Mouse (Mus musculus) ES-CJ7 (cell line): ENCODE data around the gene Limk1.
A peak's percentile ranks its signal among the peaks of the same experiment; 100 is the strongest.

Experiments used
- DNase-seq: peaks from one replicate; pipeline ENCODE4 v3.0.0; 2011; ENCODE audit warnings: low read depth, low spot score

Gene Limk1

DNA sequence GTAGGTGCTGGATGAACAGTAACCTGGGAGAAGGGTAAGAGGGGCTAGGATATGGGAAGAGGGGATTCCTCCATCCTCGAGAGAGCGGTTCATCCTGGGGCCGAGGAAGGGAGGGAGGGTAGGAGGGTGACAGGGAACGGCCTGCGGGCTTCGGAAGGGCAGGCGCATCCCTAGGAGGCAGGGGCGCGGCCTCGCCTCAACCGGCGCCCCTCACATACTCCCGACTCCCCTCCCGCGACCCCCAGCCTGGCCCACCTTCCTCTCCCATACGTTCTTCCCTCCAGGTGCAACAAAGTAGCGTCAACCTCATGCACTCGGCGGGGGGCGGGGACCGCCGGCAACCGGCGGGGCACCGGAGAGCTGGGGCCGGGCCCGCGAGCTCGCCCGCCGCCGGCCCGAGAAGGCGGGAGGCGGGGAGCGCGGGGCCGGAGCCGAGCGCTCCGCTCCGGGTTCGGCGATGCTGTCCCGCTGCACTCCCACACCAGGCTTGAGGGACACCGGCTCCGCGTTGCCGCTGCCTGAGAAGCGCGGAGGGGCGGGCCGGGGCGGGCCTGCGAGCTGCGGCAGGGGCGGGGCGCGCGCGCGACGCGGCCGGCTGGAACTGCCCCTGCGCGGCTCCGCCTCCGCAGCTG lies at the start of gene Limk1:
TSS of gene Limk1 (minus strand) at position 513 of the 632 bp plus-strand sequence.
- peak; percentile 16 for DNase-seq

DNA sequence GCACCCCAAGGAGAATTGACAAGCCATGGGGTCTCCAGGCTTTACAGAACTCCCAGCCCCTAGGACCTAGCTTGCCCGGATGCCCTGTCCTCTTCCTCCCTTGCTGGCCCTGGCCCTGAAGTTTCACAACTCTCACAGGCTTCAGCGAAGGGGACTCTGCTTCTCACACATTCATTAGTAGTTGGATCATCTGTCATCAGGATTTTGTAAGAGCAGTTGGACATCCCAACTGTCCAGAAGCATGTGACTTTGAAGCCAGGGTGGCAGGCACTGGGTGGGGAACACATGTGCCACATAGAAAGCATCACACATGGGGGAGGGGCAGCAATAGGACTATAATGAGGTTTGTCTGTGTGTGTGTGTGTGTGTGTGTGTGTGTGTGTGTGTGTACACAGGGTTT lies 46.5 kb upstream of the Limk1 start:
- no peak for DNase-seq

DNA sequence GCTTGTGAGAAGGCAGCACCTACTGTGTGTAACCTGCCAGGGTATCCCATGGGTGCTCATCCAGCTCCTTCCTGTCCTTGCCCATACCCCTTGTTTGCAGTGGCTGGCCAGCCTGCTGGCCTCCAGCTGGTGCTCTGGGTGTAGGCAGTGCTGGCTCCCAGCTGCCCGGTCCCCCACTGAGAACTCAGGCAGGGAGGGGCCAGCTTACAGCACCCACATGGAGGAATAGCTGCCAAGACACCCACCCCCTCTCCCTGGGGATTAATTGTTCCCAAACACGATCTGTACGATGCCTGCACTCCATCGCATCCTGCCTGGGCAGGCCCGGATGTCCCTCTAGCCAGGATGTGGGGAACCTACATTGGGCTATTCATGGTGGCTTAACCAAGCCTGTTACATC lies 45.7 kb upstream of the Limk1 start:
- no peak for DNase-seq

DNA sequence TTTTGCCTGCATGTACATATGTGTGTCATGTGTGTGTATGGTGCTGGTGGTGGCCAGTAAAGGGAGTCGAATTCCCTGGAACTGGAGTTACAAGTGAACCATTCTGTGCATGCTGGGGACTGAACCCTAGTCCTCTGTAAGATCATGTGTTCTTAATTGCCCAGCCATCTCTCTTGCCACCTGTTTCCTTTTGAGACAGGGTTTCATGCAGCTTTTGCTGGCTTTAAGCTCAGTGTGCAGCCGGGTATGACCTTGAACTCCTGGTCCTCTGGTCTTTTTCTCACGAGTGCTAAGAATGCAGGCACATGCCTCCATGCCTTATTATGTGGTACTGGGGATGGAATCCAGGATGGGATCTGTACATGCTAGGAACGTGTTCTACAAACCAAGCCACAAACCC lies 44.8 kb upstream of the Limk1 start:
- no peak for DNase-seq

DNA sequence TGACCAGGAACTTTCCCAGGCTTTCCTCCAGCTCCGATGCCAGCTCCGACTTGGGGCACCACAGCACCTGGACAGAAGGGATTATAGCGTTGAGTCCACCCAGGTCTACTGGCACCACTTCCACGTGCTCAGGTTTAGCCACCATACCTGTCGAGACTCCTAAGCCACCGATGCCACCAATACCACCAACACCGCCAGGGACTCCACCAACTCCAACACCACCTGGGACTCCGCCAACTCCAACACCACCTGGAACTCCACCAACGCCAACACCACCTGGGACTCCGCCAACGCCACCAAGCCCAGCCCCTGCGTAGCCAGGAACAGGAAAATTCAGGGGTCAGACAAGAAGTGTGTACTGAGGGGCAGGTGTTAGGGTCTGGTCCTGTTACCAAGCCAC lies 40.7 kb upstream of the Limk1 start:
- DNase-seq = no peak

DNA sequence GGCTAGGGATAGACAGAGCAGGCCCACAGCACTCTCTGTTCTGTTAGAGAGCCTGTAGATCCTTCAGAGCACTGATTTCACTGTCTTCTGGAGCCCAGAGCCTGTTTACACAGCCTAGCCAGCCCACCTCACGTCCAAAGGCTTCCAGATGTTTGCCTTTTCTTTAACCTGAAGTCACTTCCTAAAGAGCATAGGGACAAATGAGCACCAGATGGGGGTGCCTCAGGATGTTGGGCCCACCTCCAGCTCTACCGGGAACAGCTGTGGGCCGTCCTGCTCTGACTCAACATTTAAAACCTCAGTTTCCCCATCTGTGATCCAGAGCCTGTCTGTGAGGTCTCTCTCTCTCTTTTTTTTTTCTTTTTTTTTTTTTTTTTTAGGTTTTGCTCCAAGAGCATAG lies 40.1 kb upstream of the Limk1 start:
- no peak for DNase-seq

DNA sequence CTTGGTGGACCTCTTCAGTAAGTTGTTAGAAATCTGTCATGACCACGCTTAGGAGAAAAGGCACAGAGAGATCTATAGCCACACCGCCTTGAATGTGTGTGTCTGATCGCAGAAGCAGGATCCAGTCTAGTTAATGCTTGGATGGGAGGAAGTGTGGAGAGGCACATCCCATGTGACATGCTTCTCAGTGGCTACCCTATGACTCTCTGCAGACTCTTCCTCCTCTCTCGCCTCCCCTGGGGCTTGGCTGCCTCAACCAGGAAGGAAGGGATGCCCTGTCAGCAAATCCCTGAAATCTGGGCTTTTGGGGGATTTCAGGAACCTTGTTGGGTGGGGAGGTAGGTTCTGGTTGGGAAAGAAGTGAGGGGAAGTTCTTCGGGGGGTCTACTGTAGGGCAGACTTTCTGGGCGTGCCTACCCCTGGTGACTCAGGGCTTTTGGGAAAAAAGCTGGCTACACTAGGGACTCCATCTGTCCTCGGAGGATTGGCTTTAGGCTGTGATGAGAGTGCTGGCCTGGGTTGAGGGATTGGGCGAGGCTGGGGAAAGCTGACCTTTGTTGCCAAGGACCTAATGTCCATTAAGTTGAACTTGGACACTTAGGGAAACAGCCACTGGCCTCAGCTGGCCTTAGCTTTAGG lies 38.7 kb upstream of the Limk1 start:
- no peak for DNase-seq

DNA sequence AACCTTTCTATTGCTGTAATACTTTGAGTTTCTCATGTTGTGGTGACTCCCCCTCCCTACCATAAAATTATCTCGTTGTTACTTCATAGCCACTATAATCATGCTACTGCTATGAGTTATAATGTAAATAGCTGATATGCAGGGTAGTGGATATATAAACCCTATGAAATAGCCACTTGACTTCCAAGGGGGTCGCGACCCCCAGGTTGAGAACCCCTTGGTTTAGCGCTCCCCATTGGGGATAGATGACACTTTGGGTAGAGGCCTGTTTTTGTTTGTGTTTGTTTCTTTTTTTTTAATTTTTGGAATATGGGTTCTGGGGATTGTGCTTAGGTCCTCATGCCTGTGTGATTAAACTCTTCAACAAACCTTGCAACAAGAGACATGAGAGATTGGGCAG lies 36.9 kb upstream of the Limk1 start:
- DNase-seq = no peak

DNA sequence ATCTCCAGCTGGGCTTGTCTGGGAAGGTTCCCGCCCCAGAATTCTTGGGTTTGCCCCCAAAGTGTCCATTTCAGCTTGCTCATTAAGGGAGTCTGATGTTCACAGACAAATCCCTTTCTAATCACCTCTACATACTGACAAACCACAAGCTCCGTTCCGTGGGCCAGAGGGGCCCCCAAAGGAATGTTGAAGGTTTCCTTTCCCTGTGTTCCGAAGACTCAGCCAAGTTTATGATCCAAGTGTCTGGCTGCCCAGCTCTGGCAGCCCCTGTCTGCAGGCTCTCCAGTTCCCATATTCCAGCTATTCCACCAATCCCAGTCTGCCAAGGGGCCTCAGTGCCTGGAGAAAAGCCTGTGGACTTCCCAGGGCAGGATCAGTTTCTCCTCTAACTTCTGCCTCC lies 31.7 kb upstream of the Limk1 start:
- DNase-seq = no peak

DNA sequence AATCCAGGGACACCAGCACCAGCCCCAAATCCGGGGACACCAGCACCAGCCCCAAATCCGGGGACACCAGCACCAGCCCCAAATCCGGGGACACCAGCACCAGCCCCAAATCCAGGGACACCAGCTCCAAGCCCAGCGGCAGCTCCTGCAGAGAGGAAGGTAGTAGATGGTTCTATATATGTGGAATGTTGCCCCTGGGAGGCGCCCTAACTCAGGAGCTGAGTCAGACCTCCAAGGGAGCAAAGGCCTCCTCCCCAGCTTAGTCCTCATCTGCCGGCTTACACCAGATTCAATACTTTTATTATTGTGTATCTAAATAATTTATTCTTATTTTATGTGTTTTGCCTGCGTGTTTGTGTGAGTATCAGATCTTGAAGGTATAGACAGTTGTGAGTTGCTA lies 22.7 kb upstream of the Limk1 start:
- DNase-seq = no peak

DNA sequence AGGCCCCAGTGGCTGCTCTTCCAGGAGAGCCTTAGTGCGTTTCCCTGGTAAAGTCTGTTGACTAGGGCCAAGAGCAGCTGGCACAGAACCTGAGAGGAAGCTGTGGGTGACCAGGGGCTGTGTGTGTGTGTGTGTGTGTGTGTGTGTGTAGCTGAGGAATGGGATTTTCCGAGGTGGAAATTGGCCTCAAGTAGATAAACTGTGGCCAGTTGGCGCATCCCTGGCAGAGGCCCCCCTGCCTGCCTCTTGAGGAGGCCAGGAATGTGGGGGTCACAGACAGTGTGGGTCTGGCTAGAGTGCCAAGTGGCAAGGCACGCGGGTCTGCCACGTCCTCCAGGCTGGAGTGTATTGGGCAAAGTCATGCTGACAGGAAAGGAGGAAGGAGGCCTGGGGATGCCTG lies 20.9 kb upstream of the Limk1 start:
- DNase-seq = no peak

DNA sequence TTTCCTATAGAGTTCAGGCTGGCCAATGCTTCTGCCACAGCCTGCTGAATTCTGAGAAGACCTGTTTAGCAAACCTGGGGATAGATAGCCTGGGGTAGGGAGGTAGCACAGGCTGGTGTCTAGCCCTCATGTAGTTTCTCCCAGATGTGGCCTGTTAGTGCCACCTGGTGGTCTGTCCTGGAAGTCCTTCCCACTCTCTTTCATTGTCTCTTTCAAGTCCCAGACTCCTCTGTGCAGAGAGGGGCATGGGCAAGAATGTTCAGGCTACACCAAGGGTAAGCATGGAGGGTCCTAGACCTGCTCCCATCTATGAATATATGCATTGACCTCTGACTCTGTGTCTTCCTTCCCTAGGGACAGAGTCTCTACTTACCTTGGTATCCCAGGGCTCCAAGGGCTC lies 15.8 kb upstream of the Limk1 start:
- DNase-seq = peak; percentile 82

DNA sequence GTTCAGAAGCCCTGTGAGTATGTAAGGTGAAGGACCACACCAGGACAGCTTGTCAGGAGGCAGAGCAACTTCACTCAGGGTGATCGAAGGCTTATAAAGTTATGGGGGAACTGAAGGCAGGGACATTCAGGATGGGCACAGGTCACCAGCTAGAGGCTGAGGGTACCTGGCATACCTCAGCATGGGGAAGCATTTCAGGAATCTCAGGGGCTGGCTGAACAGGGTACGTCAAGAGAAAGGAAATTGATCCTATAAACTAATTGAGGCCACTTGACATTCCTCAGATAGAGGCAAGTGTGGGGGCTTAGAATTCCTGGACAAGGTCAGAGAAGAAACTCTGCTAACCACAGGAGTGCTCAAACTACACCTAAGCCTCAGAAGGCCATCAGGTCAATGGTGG lies 7.1 kb upstream of the Limk1 start:
- no peak for DNase-seq

DNA sequence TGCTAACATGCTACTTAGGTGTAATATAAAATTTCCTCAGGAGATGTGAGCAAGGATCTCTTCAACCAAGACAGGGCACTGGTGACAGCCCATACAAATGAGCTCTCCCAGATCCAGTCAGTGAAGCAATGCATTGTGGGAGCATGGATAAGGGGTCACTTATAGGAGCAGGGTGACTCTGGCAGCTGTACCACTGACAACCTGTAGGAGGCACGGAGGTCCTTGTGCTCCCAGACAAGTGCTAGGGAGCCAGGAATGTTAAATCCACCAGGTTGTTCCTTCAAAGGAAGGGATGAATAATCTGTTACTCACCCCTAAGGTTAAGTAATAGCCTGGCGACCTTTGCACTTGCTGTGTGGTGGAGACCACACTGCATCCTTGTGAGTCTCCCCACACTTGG lies 6.7 kb upstream of the Limk1 start:
- peak; percentile 92 for DNase-seq

DNA sequence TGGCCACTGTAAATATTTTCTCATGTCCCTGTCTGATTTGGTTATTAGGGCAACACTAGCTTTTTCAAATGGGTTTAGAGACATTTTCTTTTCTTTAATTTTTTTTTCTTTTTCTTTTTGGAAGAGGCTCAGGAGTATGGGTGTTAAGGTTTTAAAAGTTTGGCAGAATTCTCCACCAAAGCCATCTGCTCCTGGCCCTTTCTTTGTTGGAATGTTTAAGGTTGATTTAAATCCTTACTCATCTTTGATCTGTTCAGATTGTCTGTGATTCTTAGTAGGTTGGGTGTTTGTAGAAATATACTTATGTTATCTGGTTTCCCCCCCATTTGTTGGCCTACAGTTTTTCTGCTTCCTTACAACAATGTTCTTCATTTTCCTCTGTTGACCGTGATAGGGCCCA lies 4.3 kb upstream of the Limk1 start:
- DNase-seq = no peak

DNA sequence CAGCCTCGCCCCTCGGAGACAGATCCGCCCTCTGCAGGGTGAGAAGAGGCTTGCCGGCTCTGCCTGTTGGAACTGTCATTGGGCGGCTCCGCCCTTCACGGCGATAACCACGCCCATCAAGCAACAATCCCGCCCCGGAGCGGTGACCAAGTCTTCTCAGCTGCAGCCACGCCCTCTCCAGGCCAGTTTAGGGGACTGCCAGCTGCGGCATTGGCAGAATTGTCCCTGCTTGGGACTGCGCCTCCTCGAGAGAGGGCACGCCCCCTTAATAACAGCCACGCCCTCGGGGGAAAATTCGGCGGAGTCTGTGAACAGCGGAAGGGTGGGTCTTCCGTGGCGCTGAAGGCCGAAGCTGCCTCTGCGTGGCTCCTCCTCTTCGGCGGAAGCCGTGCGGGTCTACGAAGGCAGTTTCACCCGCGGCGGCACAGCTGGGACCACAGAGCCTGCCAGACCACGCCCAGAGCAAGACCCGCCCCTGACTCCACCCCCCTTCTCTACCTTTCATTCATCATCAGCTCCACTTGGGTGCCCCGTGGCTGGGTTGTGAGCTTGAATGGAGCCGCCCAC lies 403 bp upstream of the Limk1 start:
- peak; percentile 99 for DNase-seq

DNA sequence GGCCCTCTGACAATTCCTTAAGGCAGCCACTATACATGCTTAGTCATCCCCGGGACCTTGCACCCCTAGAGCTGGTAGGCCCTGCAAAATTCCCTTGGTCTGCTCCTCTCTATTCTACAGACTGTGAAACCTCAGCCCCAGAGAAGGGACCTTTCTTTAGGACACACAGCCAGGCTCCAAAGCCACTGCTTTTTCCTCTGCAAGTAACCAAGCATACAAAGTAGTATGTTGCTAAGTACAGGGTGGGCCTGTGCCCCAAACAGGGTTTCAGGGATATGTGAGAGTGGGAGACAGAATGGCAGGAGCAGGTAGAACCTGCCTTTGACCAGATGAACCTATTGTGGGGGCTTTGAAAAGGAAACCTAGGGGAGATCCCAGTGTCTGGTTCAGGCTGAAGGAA lies 1.2 kb downstream of the Limk1 start:
- no peak for DNase-seq

DNA sequence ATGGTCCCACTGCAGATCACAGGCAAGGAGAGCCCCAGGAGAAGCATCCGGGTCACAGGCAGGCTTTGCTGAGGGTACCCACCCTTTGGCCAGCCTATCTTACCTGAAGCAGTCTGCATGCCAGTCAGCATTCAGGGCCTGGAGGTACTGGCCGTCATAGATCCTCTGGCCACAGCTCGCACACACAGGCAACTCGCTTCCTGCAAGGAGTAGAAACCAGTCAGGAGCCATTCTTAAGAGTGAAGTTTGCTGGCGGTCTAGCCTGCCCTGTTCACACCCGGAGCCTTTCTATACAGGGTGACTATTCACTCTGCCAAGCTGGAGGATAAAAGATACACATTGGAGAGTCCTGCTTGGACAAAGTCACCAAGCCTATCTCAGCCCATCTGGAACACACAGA lies 1.9 kb downstream of the Limk1 start:
- no peak for DNase-seq

DNA sequence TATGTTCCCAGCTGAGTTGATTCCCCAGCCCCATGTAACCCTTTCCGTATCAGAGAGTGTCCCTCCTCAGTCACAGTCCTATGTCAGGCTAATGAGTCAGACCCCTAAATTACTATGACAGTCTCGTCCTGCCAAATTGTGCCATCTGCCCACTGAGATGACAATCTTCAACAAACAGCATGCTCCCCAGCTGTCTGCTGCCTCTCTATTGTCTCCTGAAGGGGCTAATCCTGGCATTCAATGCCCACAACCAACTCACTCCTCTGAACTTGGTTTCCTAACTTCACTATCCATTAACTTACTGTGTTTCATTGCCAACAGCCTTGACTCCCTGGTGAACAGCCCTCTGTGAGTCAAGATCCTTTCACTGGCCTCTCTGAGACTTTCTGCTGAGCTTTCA lies 4.0 kb downstream of the Limk1 start:
- no peak for DNase-seq

DNA sequence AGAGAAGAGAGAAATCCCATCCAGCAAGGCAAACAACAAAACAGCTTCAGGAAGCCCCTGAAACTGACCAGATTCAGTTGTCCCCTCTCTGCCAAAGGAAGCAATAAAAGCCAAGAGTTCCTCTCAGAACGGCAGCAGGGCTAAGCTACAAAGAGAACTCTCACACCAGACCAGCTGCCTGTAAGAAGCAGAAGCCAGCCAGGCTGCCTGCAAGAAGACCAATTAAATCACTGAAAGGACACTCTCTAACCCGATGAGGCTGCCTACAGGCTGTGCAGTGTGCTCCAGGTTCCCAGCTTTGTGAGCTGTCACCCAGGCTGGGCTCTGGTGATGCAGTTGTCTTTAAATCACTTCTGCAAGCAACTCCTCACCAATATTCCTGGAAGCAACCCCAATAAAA lies 4.6 kb downstream of the Limk1 start:
- DNase-seq = no peak

DNA sequence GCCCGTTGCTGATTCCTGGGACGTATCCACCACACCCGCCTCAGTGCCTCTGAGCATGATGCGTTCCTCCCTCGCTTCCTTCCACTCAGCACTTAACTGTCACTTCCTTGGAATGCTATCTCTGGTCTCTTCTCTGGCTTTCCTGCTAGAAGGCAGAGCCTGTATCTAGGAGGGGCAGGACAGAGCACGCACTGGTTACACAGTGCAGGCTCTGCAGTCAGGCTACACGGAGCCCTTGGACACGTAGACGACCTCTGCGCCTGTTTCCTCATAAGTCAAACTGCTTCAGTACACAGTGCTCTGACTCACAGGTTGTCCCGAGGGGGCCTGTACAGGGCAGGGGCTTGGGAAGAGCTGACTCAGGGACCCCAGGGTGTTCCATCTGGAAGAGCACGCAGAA lies 8.2 kb downstream of the Limk1 start:
- no peak for DNase-seq

DNA sequence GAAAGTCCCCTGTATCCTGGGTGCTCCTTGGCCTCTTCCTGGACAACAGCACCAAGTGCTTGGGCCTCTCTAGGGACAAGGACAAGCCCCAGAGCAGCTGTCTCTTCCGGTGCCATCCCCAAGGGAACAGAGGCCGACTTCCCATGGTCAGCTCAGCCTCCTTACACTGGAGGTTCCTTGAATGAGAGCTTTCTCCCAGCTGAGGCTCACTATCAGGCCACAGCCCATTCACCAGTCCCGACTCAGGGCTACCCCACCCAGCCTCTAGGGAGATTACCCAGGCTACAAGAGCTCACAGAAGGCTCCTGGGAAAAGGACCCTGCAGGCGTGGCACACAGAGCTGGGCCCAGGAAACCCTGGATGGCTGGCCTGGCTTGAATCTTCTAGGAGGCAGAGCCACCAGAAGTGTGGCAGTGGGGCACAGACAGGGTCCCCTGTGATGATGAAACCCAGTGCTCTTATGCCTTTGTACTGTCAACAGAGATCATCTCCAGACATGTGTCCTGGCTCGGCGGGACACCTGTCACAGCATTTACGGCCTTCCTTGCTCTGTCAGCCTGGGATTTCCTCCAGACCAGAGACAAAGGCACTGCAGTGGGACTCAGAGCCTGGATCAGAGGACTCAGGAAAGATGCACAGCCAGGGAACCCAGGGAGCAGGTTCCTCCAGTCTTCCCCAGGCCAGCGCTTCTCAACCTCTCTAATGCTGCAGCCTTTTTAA lies 9.4 kb downstream of the Limk1 start:
- DNase-seq = no peak

DNA sequence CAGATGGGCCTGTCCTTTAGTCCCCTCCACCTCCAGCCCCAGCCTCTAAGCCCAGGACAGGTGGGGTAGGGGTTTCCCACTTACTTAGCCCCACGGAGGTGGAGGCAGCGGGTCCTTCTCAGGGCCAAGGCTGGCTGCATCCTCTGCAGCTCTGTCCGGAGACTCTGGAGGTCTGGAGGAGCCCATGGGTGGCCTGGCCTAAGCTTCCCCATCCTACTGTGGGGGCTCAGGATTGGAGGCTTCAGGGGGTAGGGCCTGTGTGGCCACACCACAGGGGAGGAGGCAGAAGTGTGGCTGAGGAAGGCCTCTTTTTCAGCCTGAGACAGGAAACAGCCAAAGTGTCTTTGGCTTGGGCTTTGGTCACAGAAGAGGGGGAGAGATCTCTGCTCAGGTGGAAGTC lies 10.4 kb downstream of the Limk1 start:
- no peak for DNase-seq
